Mouse (Mus musculus) mammary gland, adult 2 months (tissue): ENCODE data around the gene Tmem14a. TPM values are rescaled to one million over a fixed set of nuclear protein-coding genes. Genes with fewer than 3 reads are reported as not detected.

Experiments used
- polyA plus RNA-seq: library from polyadenylated mRNA; depleted of rRNA; stranded (reverse); fragments of >200 nt; gene quantifications from 2 replicates; pipeline ENCODE4 v1.2.3, GENCODE M21; 2012; ENCODE audit warnings: low replicate concordance; rRNA removed

Tmem14a gene
- polyA plus RNA-seq, result 2.8 and 5.7 TPM in 2 replicates

DNA sequence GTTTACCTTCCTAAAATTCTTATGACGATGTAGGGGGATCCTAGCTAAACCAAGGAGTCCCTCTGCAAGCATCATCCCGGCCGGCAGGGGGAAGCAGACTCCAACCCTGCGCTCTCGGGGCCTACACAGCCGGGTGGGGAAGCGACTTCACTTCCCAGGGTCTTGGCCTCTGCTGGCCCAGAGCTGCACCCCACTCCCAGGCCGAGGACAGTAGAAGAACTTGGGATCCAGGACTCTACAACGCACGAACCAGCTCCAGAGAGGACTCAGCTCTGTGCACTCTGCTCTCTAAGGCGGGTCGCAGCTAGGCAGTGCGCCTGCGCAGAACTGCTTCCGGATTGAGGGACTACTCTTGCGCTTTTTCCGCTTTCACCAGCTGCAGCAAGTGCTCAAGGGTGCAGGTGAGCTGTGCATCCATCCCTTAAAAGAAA lies at the start of gene Tmem14a:
Tmem14a (plus strand) TSS at position 87 of the 431 bp plus-strand sequence.

DNA sequence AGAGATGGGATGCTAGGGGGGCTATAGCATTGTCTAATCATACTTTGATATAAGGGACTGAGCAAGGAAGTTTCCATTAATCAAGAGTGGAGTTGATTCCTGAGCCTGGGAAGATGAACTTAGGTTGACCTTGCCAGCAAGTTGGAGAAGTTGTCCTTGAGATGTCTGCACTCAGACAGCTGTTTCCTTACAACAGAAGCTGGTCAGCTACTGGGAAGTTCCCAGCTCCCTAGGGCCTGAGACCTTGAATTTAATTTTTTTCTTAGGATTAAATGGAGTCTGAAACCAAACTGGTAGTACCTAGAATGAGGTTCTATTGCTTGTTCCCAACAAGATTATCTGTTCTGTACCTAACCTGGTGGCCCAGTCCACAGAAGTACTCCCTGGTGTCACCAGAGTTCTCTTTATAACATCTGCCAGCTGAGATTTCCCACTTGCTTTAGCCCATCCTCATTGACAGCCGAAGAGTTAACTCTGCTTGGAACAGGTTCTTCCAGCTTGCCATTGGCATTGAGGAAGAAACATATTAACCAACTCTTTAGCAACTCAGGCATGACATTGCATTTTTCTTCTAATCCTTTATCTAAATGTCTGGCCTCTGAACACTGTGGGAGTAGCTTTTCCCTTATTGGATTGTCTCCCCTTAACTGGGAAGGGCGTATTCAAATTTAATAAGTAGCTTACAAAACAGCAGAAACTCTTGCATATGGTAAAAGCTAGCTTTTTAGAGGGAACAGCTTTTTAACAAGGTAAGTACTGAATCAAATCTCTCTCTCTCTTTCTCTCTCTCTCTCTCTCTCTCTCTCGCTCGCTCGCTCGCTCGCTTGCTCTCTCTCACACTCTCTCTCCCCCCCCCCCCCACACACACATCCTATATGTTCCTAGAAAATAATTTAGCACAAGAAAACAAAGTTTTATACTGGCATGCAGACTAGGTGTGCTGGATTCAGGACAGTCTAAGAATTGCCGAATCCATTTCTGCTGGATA lies 21.8 kb downstream of the Tmem14a start, which contains the start of gene Gsta3:
Gsta3 (plus strand) TSS at position 679 of the 988 bp plus-strand sequence.

Other genes starting within 250 kb of the Tmem14a start
- gene Tram2, start 139.3 kb upstream of the Tmem14a start, polyA plus RNA-seq, result 7.7 and 13.2 TPM in 2 replicates
- gene Gsta3, start 22.0 kb downstream of the Tmem14a start, polyA plus RNA-seq, result 10.3 and 19.6 TPM in 2 replicates
- gene Khdc1a, start 131.1 kb downstream of the Tmem14a start, polyA plus RNA-seq, result 0.06 and 0.10 TPM in 2 replicates
- gene Khdc1c, start 149.8 kb downstream of the Tmem14a start, polyA plus RNA-seq, result not detected in 2 replicates
- not detected in 2 replicates for gene Khdc1b, start 165.0 kb downstream of the Tmem14a start, polyA plus RNA-seq